Mouse (Mus musculus) heart, postnatal 0 days (tissue): ENCODE data around the gene Prkn. TPM values are rescaled to one million over a fixed set of nuclear protein-coding genes. Genes with fewer than 3 reads are reported as not detected.

Source experiments
- ATAC-seq: fragments of 200-750 bp; cut with Nextera tagmentation; 2 replicates; pipeline ENCODE4 v1.8.0; 2017; ENCODE audit warnings: low read depth, moderate number of reproducible peaks, moderate library complexity; ENCODE audit not compliant: insufficient read depth
- DNase-seq: peaks from one replicate; pipeline ENCODE4 v3.0.0-alpha.2; 2016; ENCODE audit warnings: low spot score
- H3K27ac ChIP-seq: fragments of 300-500 bp; sonication (generic); 2 replicates; pipeline ENCODE4 v1.5.1; 2014; ENCODE audit warnings: low read depth, mild to moderate bottlenecking
- H3K27me3 ChIP-seq: fragments of 300-500 bp; sonication (generic); 2 replicates; pipeline ENCODE4 v1.6.1; 2014; ENCODE audit warnings: low read length, mixed read lengths; ENCODE audit not compliant: control insufficient read depth, insufficient read depth
- H3K36me3 ChIP-seq: fragments of 300-500 bp; sonication (generic); replicated peaks from 2 replicates; pipeline ENCODE4 v1.6.1; 2014; ENCODE audit warnings: low read length, mixed read lengths; ENCODE audit not compliant: control insufficient read depth, insufficient read depth
- H3K4me1 ChIP-seq: fragments of 300-500 bp; sonication (generic); 2 replicates; pipeline ENCODE4 v1.6.1; 2014; ENCODE audit warnings: antibody characterized with exemption; ENCODE audit not compliant: control insufficient read depth, insufficient read depth
- H3K4me2 ChIP-seq: fragments of 300-500 bp; sonication (generic); 2 replicates; pipeline ENCODE4 v1.6.1; 2014; ENCODE audit warnings: low read depth, mild to moderate bottlenecking, low read length, moderate library complexity
- H3K4me3 ChIP-seq: fragments of 300-500 bp; sonication (generic); 2 replicates; pipeline ENCODE4 v1.5.1; 2014; ENCODE audit warnings: low read depth, low read length
- H3K9ac ChIP-seq: fragments of 300-500 bp; sonication (generic); replicated peaks from 2 replicates; pipeline ENCODE4 v1.6.1; 2014; ENCODE audit warnings: low read depth, low read length, mixed read lengths
- H3K9me3 ChIP-seq: fragments of 300-500 bp; sonication (generic); replicated peaks from 2 replicates; pipeline ENCODE4 v1.6.1; 2016; ENCODE audit warnings: low read length; ENCODE audit not compliant: control insufficient read depth
- CTCF ChIP-seq: IDR thresholded peaks from 2 replicates; pipeline ENCODE4 v1.5.1; 2016; ENCODE audit warnings: antibody characterized with exemption, control low read depth, low read depth
- EP300 ChIP-seq: IDR thresholded peaks from 2 replicates; pipeline ENCODE4 v1.6.1; 2016; ENCODE audit warnings: antibody characterized with exemption, low read depth
- WGBS: fragments of 180-500 bp; shearing (Covaris S2); extraction: QIAGEN DNeasy Blood & Tissue Kit; methylation state at CpG from one replicate; pipeline ENCODE4 v1.1.7; 2014; 5-methylcytosine and 5-hydroxymethylcytosine counted together
- polyA plus RNA-seq: library from polyadenylated mRNA; unstranded; fragments of >200 nt; fragmentation: Nextera tagmentation; extraction: Ambion mirVana; gene quantifications from 2 replicates; pipeline ENCODE4 v1.2.1, GENCODE M21; 2015
- total RNA-seq: library from RNA; depleted of rRNA; stranded (reverse); fragments of >200 nt; gene quantifications from 2 replicates; pipeline ENCODE4 v1.2.3, GENCODE M21; 2014; ENCODE audit warnings: low replicate concordance

The Prkn gene
- total and polyA plus RNA-seq, 2 experiments from 2014 or later: 4.5 to 14.2 TPM

- Histone ChIP-seq H3K36me3 (no peaks in the 10 kb centered on the region), H3K9me3 (no peaks in the 10 kb centered on the region), H3K4me2 (no peak overlapping the region), H3K27ac (no peak overlapping the region), H3K27me3 (no peaks in the 10 kb centered on the region), H3K9ac (no peak overlapping the region), H3K4me3 (no peak overlapping the region), H3K4me1 (no peaks in the 10 kb centered on the region)
- DNase-seq (no peak), ATAC-seq (no peak)
- 71% methylated on average over 6 of the region's 6 CpGs for WGBS
- TF ChIP-seq CTCF (no peak), EP300 (no peak)
Measured at GRCm38 (mm10) chr17:11861178-11861577, 1021.0 kb downstream of the Prkn start.

- DNase-seq: no peak
- Histone ChIP-seq H3K9me3 (no peaks in the 10 kb centered on the region), H3K36me3 (no peaks in the 10 kb centered on the region), H3K4me2 (no peak overlapping the region), H3K27me3 (no peaks in the 10 kb centered on the region), H3K4me3 (no peak overlapping the region), H3K4me1 (no peaks in the 10 kb centered on the region), H3K27ac (no peak overlapping the region), H3K9ac (no peak overlapping the region)
- 71% methylated on average over 2 of the region's 2 CpGs for WGBS
- TF ChIP-seq CTCF: no peak
- ATAC-seq: no peak
Measured at GRCm38 (mm10) chr17:11862360-11862759, 1022.2 kb downstream of the Prkn start.

DNA sequence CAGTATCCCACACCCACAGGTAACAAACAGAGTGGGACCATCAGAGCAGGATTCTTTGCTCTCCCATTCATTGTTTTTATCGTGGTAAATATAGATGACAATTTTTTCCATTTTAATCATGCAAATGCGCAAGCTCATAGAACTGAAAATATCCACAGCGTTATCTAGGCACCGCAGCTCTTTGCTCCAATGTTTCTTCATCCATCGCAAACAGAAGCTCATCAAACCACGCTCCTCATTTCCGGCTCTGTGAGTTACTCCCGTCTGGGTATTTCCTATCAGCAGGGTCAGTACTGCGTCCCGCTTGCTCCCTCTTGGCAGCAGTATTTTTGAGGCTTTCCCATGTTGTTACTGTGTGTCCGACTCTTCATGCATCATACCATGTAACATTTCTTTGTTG lies 1022.8 kb downstream of the Prkn start:
- no peak for TF ChIP-seq CTCF
- no peak for TF ChIP-seq EP300
- no peak for ATAC-seq
- H3K9ac ChIP-seq: no peak overlapping the region
- no peak overlapping the region for H3K27ac ChIP-seq
- no peaks in the 10 kb centered on the region for H3K36me3 ChIP-seq
- no peaks in the 10 kb centered on the region for H3K4me1 ChIP-seq
- WGBS: 81% methylated on average over 11 of the region's 11 CpGs
- no peak for DNase-seq
- H3K27me3 ChIP-seq: no peaks in the 10 kb centered on the region
- no peak overlapping the region for H3K4me3 ChIP-seq
- H3K4me2 ChIP-seq: no peak overlapping the region
- no peaks in the 10 kb centered on the region for H3K9me3 ChIP-seq

- DNase-seq (no peak), ATAC-seq (no peak)
- no peaks in the 10 kb centered on the region for H3K4me1 ChIP-seq
- WGBS: 73% methylated on average over 3 of the region's 3 CpGs
- no peaks in the 10 kb centered on the region for H3K27me3 ChIP-seq
- no peak overlapping the region for H3K4me2 ChIP-seq
- no peak overlapping the region for H3K27ac ChIP-seq
- H3K4me3 ChIP-seq: no peak overlapping the region
- no peaks in the 10 kb centered on the region for H3K36me3 ChIP-seq
- H3K9me3 ChIP-seq: no peaks in the 10 kb centered on the region
- no peak overlapping the region for H3K9ac ChIP-seq
- TF ChIP-seq EP300 (no peak), CTCF (no peak)
Measured at GRCm38 (mm10) chr17:11866231-11866630, 1026.0 kb downstream of the Prkn start.

- H3K27me3 ChIP-seq: no peaks in the 10 kb centered on the region
- H3K36me3 ChIP-seq: no peaks in the 10 kb centered on the region
- ATAC-seq (no peak), DNase-seq (no peak)
- no peak overlapping the region for H3K27ac ChIP-seq
- H3K4me1 ChIP-seq: no peaks in the 10 kb centered on the region
- no peak overlapping the region for H3K4me2 ChIP-seq
- no peak overlapping the region for H3K9ac ChIP-seq
- no peak overlapping the region for H3K4me3 ChIP-seq
- 62% methylated on average over 13 of the region's 13 CpGs for WGBS
- no peaks in the 10 kb centered on the region for H3K9me3 ChIP-seq
- no peak for TF ChIP-seq CTCF
- no peak for TF ChIP-seq EP300
Measured at GRCm38 (mm10) chr17:11867334-11868095, 1027.3 kb downstream of the Prkn start.

GRCm38 (mm10) chr17:11870546-11870945 lies 1030.4 kb downstream of the Prkn start:
- ATAC-seq: no peak
- WGBS: 80% methylated on average over 10 of the region's 10 CpGs

More at GRCm38 (mm10) chr17:11870546-11870945, 1030.4 kb downstream of the Prkn start:
- Histone ChIP-seq H3K27me3 (no peaks in the 10 kb centered on the region), H3K36me3 (no peaks in the 10 kb centered on the region), H3K4me2 (no peak overlapping the region), H3K9ac (no peak overlapping the region), H3K27ac (no peak overlapping the region), H3K9me3 (no peaks in the 10 kb centered on the region), H3K4me3 (no peak overlapping the region), H3K4me1 (no peaks in the 10 kb centered on the region)
- TF ChIP-seq EP300 (no peak), CTCF (no peak)
- no peak for DNase-seq
